Mouse (Mus musculus): ENCODE measurements around the gene Igsf8. TPM values are rescaled to one million over a fixed set of nuclear protein-coding genes. Genes with fewer than 3 reads are reported as not detected.

Gene Igsf8
- polyA plus RNA-seq, 1 experiment from 2014 or later, result 142 TPM

DNA sequence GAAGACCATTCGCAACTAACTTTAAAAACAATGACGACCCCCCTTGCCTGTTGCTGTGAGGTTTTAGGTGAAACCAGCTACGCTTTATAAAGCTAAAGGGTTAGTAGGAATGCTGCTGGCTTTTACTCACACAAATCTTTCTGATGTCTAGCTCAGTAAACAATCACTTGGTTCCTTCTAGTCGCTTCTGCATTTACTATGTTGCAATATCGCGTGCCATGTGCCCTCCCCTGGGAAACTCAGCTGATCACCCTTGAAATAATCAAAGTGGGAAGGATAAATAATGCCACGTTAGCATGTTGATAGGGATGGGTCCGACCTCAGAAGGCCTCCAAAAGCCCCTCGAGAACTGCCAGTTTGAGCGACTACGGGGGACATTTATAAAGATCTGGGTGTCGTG is 85.9 kb downstream of the Igsf8 start:
- Histone ChIP-seq H3K9ac (ENCODE audit: low read length) (no peak overlapping the region), H3K27ac (ENCODE audit: low read depth, low read length) (no peak overlapping the region), H3K4me3 (ENCODE audit: low read depth, low read length) (no peak overlapping the region), H3K27me3 (ENCODE audit: control insufficient read depth, insufficient read depth, low read length) (no peaks in the 10 kb centered on the region), H3K4me1 (ENCODE audit: control insufficient read depth, insufficient read depth, low read length) (peaks cover 22% of the 10 kb centered on the region), H3K36me3 (ENCODE audit: control insufficient read depth, insufficient read depth, low read length) (no peaks in the 10 kb centered on the region), H3K4me2 (ENCODE audit: low read depth) (no peak overlapping the region), H3K9me3 (ENCODE audit: control insufficient read depth, low read length) (no peaks in the 10 kb centered on the region)
- ATAC-seq (ENCODE audit: insufficient read depth, low FRiP score, low TSS enrichment), result no peak
- no peak for DNase-seq (ENCODE audit: low spot score)
- 88% methylated on average over 12 of the region's 12 CpGs for WGBS

DNA sequence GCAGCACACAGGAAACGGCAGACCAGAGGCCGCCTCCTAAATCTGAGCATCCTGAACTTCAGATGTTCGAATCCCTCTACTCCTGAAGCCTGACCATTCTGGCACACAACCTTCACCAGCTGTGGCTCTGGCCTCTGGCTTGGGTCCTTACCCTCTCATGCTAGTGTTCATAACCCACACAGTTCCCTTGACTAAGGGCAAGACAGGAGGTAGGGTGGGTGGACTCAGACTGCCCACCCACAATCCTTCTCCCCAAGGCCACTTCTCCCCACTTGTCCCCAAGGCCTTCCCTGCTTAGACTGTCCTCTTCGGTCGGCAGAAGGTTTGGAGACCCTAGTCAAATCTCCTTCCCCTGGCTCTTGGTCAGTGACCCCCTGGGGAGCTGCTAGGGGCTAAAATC is 88.1 kb downstream of the Igsf8 start:
- H3K9me3 ChIP-seq (ENCODE audit: control insufficient read depth, low read length), result no peaks in the 10 kb centered on the region
- H3K36me3 ChIP-seq (ENCODE audit: control insufficient read depth, insufficient read depth, low read length), result no peaks in the 10 kb centered on the region
- H3K4me2 ChIP-seq (ENCODE audit: low read depth), result 0 out of 2 replicates have a peak overlapping the region, but pooled peaks have one; percentile 10
- H3K4me1 ChIP-seq (ENCODE audit: control insufficient read depth, insufficient read depth, low read length), result peaks cover 28% of the 10 kb centered on the region
- ATAC-seq (ENCODE audit: insufficient read depth, low FRiP score, low TSS enrichment) (peak; percentile 40), DNase-seq (ENCODE audit: low spot score) (no peak)
- no peak overlapping the region for H3K4me3 ChIP-seq (ENCODE audit: low read depth, low read length)
- H3K27ac ChIP-seq (ENCODE audit: low read depth, low read length), result peak overlapping the region; percentile 80
- no peaks in the 10 kb centered on the region for H3K27me3 ChIP-seq (ENCODE audit: control insufficient read depth, insufficient read depth, low read length)
- H3K9ac ChIP-seq (ENCODE audit: low read length), result peak overlapping the region; percentile 26
- WGBS, result 42% methylated on average over 5 of the region's 5 CpGs

DNA sequence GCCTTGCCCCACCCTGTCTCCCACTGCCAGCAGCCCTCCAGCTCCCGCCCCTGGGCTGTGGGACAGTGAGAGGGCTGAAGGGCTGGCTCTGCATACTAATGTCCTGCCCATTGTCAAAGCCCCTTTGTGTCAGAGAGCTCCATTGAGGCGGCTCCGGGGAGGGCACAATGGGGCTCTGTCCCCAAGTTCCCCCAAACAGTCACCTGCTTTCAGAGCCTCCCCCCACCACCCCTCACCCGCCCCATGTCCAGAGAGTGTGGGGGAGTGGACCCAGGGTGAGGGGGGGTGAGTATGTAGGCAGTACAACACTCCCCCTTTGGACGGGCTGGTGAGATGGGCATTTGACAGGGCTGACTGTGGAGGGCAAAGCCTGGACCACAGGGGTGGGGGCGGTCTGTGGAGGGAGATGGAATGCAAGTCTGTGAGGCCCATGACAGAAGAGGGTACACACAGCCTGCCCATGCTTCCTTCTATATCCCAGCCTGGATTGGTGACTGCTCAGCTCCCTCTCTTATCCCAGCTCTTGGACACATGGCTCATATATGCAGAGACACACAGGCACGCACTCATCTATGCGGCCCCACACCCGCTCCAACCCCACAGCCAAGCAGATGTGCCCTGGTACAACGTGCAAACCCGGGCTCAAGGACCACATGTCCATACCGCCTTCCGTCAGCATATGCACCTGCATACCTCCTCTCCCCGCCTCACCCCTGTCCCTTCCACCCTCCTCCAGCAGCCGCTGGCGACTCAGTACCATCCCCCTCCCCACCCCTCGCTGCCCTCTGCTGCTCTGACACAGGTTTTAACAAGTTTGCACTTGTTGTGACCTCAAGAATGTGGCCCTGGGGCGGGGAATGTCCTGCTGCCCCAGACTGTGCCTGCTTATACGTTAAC is 88.7 kb downstream of the Igsf8 start:
- Histone ChIP-seq H3K9me3 (ENCODE audit: control insufficient read depth, low read length) (no peaks in the 10 kb centered on the region), H3K27me3 (ENCODE audit: control insufficient read depth, insufficient read depth, low read length) (no peaks in the 10 kb centered on the region), H3K4me2 (ENCODE audit: low read depth) (0 out of 2 replicates have a peak overlapping the region, but pooled peaks have one; percentile 11), H3K4me1 (ENCODE audit: control insufficient read depth, insufficient read depth, low read length) (peaks cover 28% of the 10 kb centered on the region), H3K4me3 (ENCODE audit: low read depth, low read length) (no peak overlapping the region), H3K27ac (ENCODE audit: low read depth, low read length) (peak overlapping the region; percentile 80), H3K9ac (ENCODE audit: low read length) (peak overlapping the region; percentile 30), H3K36me3 (ENCODE audit: control insufficient read depth, insufficient read depth, low read length) (no peaks in the 10 kb centered on the region)
- peak; percentile 98 for ATAC-seq (ENCODE audit: insufficient read depth, low FRiP score, low TSS enrichment)
- 6% methylated on average over 19 of the region's 19 CpGs for WGBS
- DNase-seq (ENCODE audit: low spot score), result peak; percentile 86

DNA sequence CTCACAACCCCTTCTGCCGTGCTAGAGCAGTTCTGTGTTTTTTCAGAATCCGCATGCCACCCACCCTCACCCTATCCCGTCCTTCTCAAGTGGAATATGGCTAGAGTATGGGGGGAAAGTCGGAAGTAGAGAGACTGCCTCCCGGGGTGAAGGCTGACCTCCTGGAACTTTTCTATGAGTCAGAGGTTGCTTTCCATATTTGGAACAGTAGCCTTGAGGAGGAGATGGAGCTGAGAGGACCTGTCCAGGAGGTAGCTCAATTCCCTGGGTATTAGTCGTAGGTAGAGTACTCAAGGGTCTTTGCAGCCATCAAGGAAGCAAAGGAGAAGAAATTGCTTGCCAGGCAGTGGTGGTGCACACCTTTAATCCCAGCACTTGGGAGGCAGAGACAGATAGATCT is 90.6 kb downstream of the Igsf8 start:
- ATAC-seq (ENCODE audit: insufficient read depth, low FRiP score, low TSS enrichment) (no peak), DNase-seq (ENCODE audit: low spot score) (no peak)
- Histone ChIP-seq H3K9me3 (ENCODE audit: control insufficient read depth, low read length) (no peaks in the 10 kb centered on the region), H3K36me3 (ENCODE audit: control insufficient read depth, insufficient read depth, low read length) (no peaks in the 10 kb centered on the region), H3K27me3 (ENCODE audit: control insufficient read depth, insufficient read depth, low read length) (no peaks in the 10 kb centered on the region), H3K27ac (ENCODE audit: low read depth, low read length) (no peak overlapping the region), H3K4me2 (ENCODE audit: low read depth) (no peak overlapping the region), H3K4me1 (ENCODE audit: control insufficient read depth, insufficient read depth, low read length) (peaks cover 28% of the 10 kb centered on the region), H3K9ac (ENCODE audit: low read length) (no peak overlapping the region), H3K4me3 (ENCODE audit: low read depth, low read length) (no peak overlapping the region)
- WGBS, result 77% methylated on average over 6 of the region's 6 CpGs

DNA sequence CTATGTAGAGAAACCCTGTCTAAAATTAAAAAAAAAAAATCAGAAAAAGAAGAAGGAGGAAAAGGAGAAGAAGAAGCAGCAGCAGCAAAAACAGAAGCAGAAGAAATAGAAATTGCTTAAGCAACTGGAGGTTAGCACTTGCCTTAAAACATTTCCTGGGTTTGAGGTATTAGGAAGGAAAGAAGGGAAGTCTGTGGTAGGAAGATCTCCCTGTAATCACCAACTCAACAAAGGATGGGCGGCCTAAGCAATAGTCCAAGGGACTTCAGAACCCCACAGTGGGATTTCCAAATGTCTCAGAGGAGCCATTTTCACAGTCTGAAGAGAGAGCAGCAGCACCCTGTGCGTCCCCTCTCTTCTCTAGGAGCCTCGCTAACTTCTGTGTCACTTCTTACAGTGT is 91.0 kb downstream of the Igsf8 start:
- H3K9ac ChIP-seq (ENCODE audit: low read length), result no peak overlapping the region
- WGBS, result 88% methylated on average over 3 of the region's 3 CpGs
- DNase-seq (ENCODE audit: low spot score), result no peak
- ATAC-seq (ENCODE audit: insufficient read depth, low FRiP score, low TSS enrichment), result no peak
- H3K4me2 ChIP-seq (ENCODE audit: low read depth), result no peak overlapping the region
- H3K27me3 ChIP-seq (ENCODE audit: control insufficient read depth, insufficient read depth, low read length), result no peaks in the 10 kb centered on the region
- no peaks in the 10 kb centered on the region for H3K36me3 ChIP-seq (ENCODE audit: control insufficient read depth, insufficient read depth, low read length)
- no peaks in the 10 kb centered on the region for H3K9me3 ChIP-seq (ENCODE audit: control insufficient read depth, low read length)
- H3K4me3 ChIP-seq (ENCODE audit: low read depth, low read length), result no peak overlapping the region
- H3K4me1 ChIP-seq (ENCODE audit: control insufficient read depth, insufficient read depth, low read length), result peaks cover 28% of the 10 kb centered on the region
- H3K27ac ChIP-seq (ENCODE audit: low read depth, low read length), result no peak overlapping the region

DNA sequence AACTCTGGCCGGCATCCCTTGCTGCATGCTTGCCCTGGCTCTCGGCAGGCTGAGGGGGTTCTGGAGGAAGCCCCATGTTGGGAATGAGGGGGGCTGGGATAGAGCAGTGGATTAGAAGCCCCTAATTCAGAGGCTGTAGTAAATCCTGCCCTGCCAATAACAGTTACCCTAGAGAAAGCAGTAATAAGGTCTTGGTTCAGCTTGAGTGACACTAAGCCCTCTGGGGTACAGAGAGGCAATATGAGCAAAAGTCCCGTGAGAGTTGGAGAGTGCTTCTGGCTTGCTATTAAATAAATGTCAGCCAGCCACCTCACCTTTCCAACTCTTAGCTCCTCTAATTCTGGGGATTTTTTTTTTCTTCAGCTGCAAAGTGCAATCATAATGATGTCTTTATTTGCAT is 93.9 kb downstream of the Igsf8 start:
- DNase-seq (ENCODE audit: low spot score), result no peak
- no peak overlapping the region for H3K4me2 ChIP-seq (ENCODE audit: low read depth)
- no peaks in the 10 kb centered on the region for H3K9me3 ChIP-seq (ENCODE audit: control insufficient read depth, low read length)
- no peak overlapping the region for H3K27ac ChIP-seq (ENCODE audit: low read depth, low read length)
- no peaks in the 10 kb centered on the region for H3K27me3 ChIP-seq (ENCODE audit: control insufficient read depth, insufficient read depth, low read length)
- ATAC-seq (ENCODE audit: insufficient read depth, low FRiP score, low TSS enrichment), result no peak
- WGBS, result 70% methylated on average over 3 of the region's 3 CpGs
- H3K36me3 ChIP-seq (ENCODE audit: control insufficient read depth, insufficient read depth, low read length), result no peaks in the 10 kb centered on the region
- no peak overlapping the region for H3K9ac ChIP-seq (ENCODE audit: low read length)
- H3K4me3 ChIP-seq (ENCODE audit: low read depth, low read length), result no peak overlapping the region
- H3K4me1 ChIP-seq (ENCODE audit: control insufficient read depth, insufficient read depth, low read length), result peaks cover 26% of the 10 kb centered on the region

DNA sequence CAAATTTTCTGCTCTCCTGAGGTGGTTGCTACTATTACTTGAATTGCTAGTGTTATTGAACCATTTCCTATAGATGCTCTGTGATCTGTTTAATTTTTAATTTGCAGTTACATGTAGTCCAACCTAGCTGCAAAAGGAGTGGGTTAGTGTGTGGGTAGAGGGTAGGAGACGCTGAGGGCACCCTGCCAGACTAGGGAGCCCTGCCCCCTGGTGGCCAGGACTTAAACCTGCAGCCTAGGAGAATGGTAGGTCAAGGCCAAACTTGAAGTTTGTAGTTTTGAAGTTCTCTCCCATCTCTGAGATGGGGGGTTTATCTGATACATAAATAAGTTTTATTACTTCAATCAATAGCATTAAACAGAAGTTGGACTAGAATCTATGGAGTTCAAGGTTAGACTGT is 96.1 kb downstream of the Igsf8 start:
- Histone ChIP-seq H3K9me3 (ENCODE audit: control insufficient read depth, low read length) (no peaks in the 10 kb centered on the region), H3K4me3 (ENCODE audit: low read depth, low read length) (no peak overlapping the region), H3K27me3 (ENCODE audit: control insufficient read depth, insufficient read depth, low read length) (no peaks in the 10 kb centered on the region), H3K4me2 (ENCODE audit: low read depth) (no peak overlapping the region), H3K36me3 (ENCODE audit: control insufficient read depth, insufficient read depth, low read length) (no peaks in the 10 kb centered on the region), H3K9ac (ENCODE audit: low read length) (no peak overlapping the region), H3K4me1 (ENCODE audit: control insufficient read depth, insufficient read depth, low read length) (peaks cover 12% of the 10 kb centered on the region), H3K27ac (ENCODE audit: low read depth, low read length) (no peak overlapping the region)
- ATAC-seq (ENCODE audit: insufficient read depth, low FRiP score, low TSS enrichment), result 0 out of 2 replicates have a peak, but pooled peaks have one; percentile 40
- peak; percentile 65 for DNase-seq (ENCODE audit: low spot score)
- WGBS, result 8% methylated on average over 1 of the region's 1 CpGs

DNA sequence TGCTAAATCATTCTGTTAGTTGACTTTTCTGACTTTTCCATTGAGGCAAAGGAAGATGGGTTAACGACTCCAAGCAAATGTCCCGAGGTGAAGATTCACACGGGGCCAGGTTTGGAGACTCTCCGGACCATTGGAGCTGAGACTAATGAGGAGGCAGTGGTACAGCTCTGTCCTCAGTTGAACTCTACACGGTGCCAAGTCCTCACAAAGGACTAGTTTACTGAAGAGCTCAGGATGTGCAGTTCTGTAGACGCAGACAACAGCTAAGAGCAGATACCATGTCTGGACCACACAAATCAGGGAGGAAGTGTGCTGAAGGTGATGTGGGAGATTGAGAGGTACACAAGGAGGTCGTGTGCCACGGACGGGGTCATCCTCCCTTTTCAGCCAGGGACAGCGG is 96.9 kb downstream of the Igsf8 start:
- Histone ChIP-seq H3K4me2 (ENCODE audit: low read depth) (no peak overlapping the region), H3K9me3 (ENCODE audit: control insufficient read depth, low read length) (no peaks in the 10 kb centered on the region), H3K27ac (ENCODE audit: low read depth, low read length) (no peak overlapping the region), H3K4me3 (ENCODE audit: low read depth, low read length) (no peak overlapping the region), H3K4me1 (ENCODE audit: control insufficient read depth, insufficient read depth, low read length) (peaks cover 8% of the 10 kb centered on the region), H3K9ac (ENCODE audit: low read length) (no peak overlapping the region), H3K36me3 (ENCODE audit: control insufficient read depth, insufficient read depth, low read length) (no peaks in the 10 kb centered on the region), H3K27me3 (ENCODE audit: control insufficient read depth, insufficient read depth, low read length) (no peaks in the 10 kb centered on the region)
- DNase-seq (ENCODE audit: low spot score) (no peak), ATAC-seq (ENCODE audit: insufficient read depth, low FRiP score, low TSS enrichment) (no peak)
- 80% methylated on average over 10 of the region's 10 CpGs for WGBS

DNA sequence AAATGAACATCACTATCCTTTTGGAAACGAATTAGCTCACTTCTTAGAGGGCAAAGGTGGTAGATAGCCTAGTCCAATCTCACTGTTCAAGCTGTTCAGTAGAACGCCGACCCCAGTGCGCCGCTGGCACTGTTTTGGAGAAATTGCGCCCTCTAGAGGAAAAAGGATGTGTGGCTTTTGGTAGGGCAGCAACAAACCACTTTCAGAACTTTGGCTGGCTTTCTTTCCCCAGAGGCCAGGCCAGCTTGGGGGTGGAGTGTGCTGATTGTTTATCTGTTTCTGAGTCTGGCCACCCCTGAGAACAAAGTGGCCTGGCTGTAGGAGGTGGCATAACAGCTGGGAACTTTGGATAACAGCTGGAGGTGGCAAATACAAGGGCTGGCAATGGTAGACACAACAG is 103.2 kb downstream of the Igsf8 start:
- no peak overlapping the region for H3K4me3 ChIP-seq (ENCODE audit: low read depth, low read length)
- 16% methylated on average over 6 of the region's 6 CpGs for WGBS
- ATAC-seq (ENCODE audit: insufficient read depth, low FRiP score, low TSS enrichment) (no peak), DNase-seq (ENCODE audit: low spot score) (peak; percentile 68)
- H3K9ac ChIP-seq (ENCODE audit: low read length), result no peak overlapping the region
- H3K9me3 ChIP-seq (ENCODE audit: control insufficient read depth, low read length), result no peaks in the 10 kb centered on the region
- H3K27me3 ChIP-seq (ENCODE audit: control insufficient read depth, insufficient read depth, low read length), result no peaks in the 10 kb centered on the region
- no peak overlapping the region for H3K4me2 ChIP-seq (ENCODE audit: low read depth)
- H3K4me1 ChIP-seq (ENCODE audit: control insufficient read depth, insufficient read depth, low read length), result peaks cover 4% of the 10 kb centered on the region; the same call in 1 of the 2 replicates
- no peaks in the 10 kb centered on the region; the same call in 1 of the 2 replicates for H3K36me3 ChIP-seq (ENCODE audit: control insufficient read depth, insufficient read depth, low read length)
- no peak overlapping the region for H3K27ac ChIP-seq (ENCODE audit: low read depth, low read length)
